In genomic region chr8:120251411-120252035, GRCm38 (mm10) we compare ENCODE assay signal across 8 mouse cellular contexts. TPM values are rescaled to one million over a fixed set of nuclear protein-coding genes. Genes with fewer than 3 reads are reported as not detected.
DNase-seq lines count a peak whose midpoint lies in the region; ATAC-seq lines count a peak whose summit lies in the region.

No protein-coding gene starts in this region.

- H3K9ac ChIP-seq in hindbrain, embryonic 11.5 days (ENCODE audit: low read depth, low read length) = no peak overlapping the region

- no peaks in the 10 kb centered on the region for H3K27me3 ChIP-seq in embryonic facial prominence, embryonic 10.5 days (replicated peaks; ENCODE audit: low read depth, poor library complexity, severe bottlenecking)
- H3K27me3 ChIP-seq in hindbrain, embryonic 11.5 days (ENCODE audit: control insufficient read depth, insufficient read depth, low read length) = no peaks in the 10 kb centered on the region
- H3K27me3 ChIP-seq in midbrain, embryonic 10.5 days (ENCODE audit: low read depth, poor library complexity, severe bottlenecking) = no peaks in the 10 kb centered on the region

- no peak overlapping the region for H3K4me3 ChIP-seq in embryonic facial prominence, embryonic 10.5 days
- no peak overlapping the region for H3K4me3 ChIP-seq in hindbrain, embryonic 11.5 days (ENCODE audit: low read depth, low read length)
- H3K4me3 ChIP-seq in midbrain, embryonic 10.5 days = no peak overlapping the region

- no peak for ATAC-seq in hindbrain, embryonic 11.5 days (ENCODE audit: low FRiP score)

- H3K36me3 ChIP-seq in embryonic facial prominence, embryonic 10.5 days (replicated peaks) = peaks cover 14% of the 10 kb centered on the region
- H3K36me3 ChIP-seq in hindbrain, embryonic 11.5 days (ENCODE audit: control insufficient read depth, insufficient read depth, low read length) = no peaks in the 10 kb centered on the region
- H3K36me3 ChIP-seq in midbrain, embryonic 10.5 days = peaks cover 3% of the 10 kb centered on the region; the same call in 1 of the 2 replicates

- H3K27ac ChIP-seq in embryonic facial prominence, embryonic 10.5 days (replicated peaks) = peak overlapping the region; percentile 26
- peak overlapping the region; percentile 48; the same call in 1 of the 2 replicates for H3K27ac ChIP-seq in hindbrain, embryonic 11.5 days (ENCODE audit: low read depth, low read length)
- H3K27ac ChIP-seq in midbrain, embryonic 10.5 days (replicated peaks) = peak overlapping the region; percentile 69

- peak; percentile 79 for DNase-seq in gastrocnemius, adult 18-20 months (ENCODE audit: low spot score)
- DNase-seq in gastrocnemius, postnatal 4 days (ENCODE audit: low spot score in 2 of 2) = no peak
- no peak for DNase-seq in embryonic facial prominence, embryonic 10.5 days (ENCODE audit: low spot score)
- no peak for DNase-seq in hindbrain, embryonic 11.5 days (ENCODE audit: low spot score)
- DNase-seq in midbrain, embryonic 10.5 days (ENCODE audit: low spot score) = no peak
- DNase-seq in embryo, embryonic 11 days = no peak
- no peak for DNase-seq in cerebellum, postnatal 14 days
- no peak for DNase-seq in spleen, postnatal 10 days (ENCODE audit: low spot score in 2 of 2)

- H3K9me3 ChIP-seq in embryonic facial prominence, embryonic 10.5 days = no peaks in the 10 kb centered on the region
- no peaks in the 10 kb centered on the region for H3K9me3 ChIP-seq in hindbrain, embryonic 11.5 days (ENCODE audit: control insufficient read depth, low read length)
- H3K9me3 ChIP-seq in midbrain, embryonic 10.5 days (replicated peaks) = peaks cover 5% of the 10 kb centered on the region; the same call in 1 of the 2 replicates

- no peak overlapping the region for H3K4me2 ChIP-seq in hindbrain, embryonic 11.5 days (replicated peaks; ENCODE audit: low read depth, low read length)

- WGBS in embryonic facial prominence, embryonic 10.5 days = 72% methylated on average over 9 of the region's 9 CpGs
- WGBS in hindbrain, embryonic 11.5 days = 60% methylated on average over 9 of the region's 9 CpGs
- 71% methylated on average over 9 of the region's 9 CpGs for WGBS in midbrain, embryonic 10.5 days

- H3K4me1 ChIP-seq in embryonic facial prominence, embryonic 10.5 days = peaks cover 65% of the 10 kb centered on the region
- H3K4me1 ChIP-seq in hindbrain, embryonic 11.5 days (replicated peaks; ENCODE audit: control insufficient read depth, insufficient read depth, low read length) = peaks cover 3% of the 10 kb centered on the region; the same call in 1 of the 2 replicates
- peaks cover 62% of the 10 kb centered on the region for H3K4me1 ChIP-seq in midbrain, embryonic 10.5 days

RNA-seq across cellular contexts. Expression of gene Gse1, which starts 23.3 kb away (rescaled TPM):
- total RNA-seq in gastrocnemius, adult 18-20 months (2021) = 10 to 100 TPM; 28.9 to 32.6 TPM
- total RNA-seq in gastrocnemius, postnatal 4 days (2021) = 10 to 100 TPM; 45.9 to 48.7 TPM
- polyA plus RNA-seq in embryonic facial prominence, embryonic 10.5 days (2016; fragmentation: Nextera tagmentation; extraction: Ambion mirVana) = 9.9 and 10.2 TPM in 2 replicates
- polyA plus RNA-seq in hindbrain, embryonic 11.5 days (2014; fragmentation: Nextera tagmentation; extraction: Ambion mirVana) = 16.5 and 17.8 TPM in 2 replicates
- polyA plus RNA-seq in midbrain, embryonic 10.5 days (2016; fragmentation: Nextera tagmentation; extraction: Ambion mirVana) = 12.7 and 15.6 TPM in 2 replicates
